Mouse (Mus musculus): ENCODE data around the gene Ddx39b.
A peak's percentile ranks its signal among the peaks of the same experiment; 100 is the strongest.

The Ddx39b gene

GRCm38 (mm10) chr17:35241305-35242014, at the start of gene Ddx39b:
Ddx39b (plus strand) TSS chr17:35241746.
- peak; percentile 99 for DNase-seq

GRCm38 (mm10) chr17:35192924-35193323, 48.6 kb upstream of the Ddx39b start:
- DNase-seq = no peak

GRCm38 (mm10) chr17:35193881-35194843, 47.4 kb upstream of the Ddx39b start, which contains the start of gene Ltb:
Ltb (plus strand) TSS chr17:35194439.
- DNase-seq = no peak

- DNase-seq = no peak
Observed at GRCm38 (mm10) chr17:35194844-35195630, 46.5 kb upstream of the Ddx39b start.

- DNase-seq = peak; percentile 83
Observed at GRCm38 (mm10) chr17:35195631-35196320, 45.8 kb upstream of the Ddx39b start.

GRCm38 (mm10) chr17:35196321-35196641, 45.3 kb upstream of the Ddx39b start:
- no peak for DNase-seq

GRCm38 (mm10) chr17:35197126-35197525, 44.4 kb upstream of the Ddx39b start:
- no peak for DNase-seq

- DNase-seq = no peak
Observed at GRCm38 (mm10) chr17:35198029-35198428, 43.5 kb upstream of the Ddx39b start.

- no peak for DNase-seq
Observed at GRCm38 (mm10) chr17:35198946-35199345, 42.6 kb upstream of the Ddx39b start.

- no peak for DNase-seq
Observed at GRCm38 (mm10) chr17:35200398-35200797, 41.1 kb upstream of the Ddx39b start.

GRCm38 (mm10) chr17:35201128-35201527, 40.4 kb upstream of the Ddx39b start:
- no peak for DNase-seq

- DNase-seq = no peak
Observed at GRCm38 (mm10) chr17:35201787-35202186, 39.8 kb upstream of the Ddx39b start, which contains the start of gene Tnf. Tnf (minus strand) TSS chr17:35202007.

- DNase-seq = no peak
Observed at GRCm38 (mm10) chr17:35202442-35202841, 39.1 kb upstream of the Ddx39b start.

- no peak for DNase-seq
Observed at GRCm38 (mm10) chr17:35204494-35205379, 36.8 kb upstream of the Ddx39b start, which contains the start of gene Lta. Lta (minus strand) TSS chr17:35205351.

GRCm38 (mm10) chr17:35205380-35205769, 36.2 kb upstream of the Ddx39b start:
- DNase-seq = no peak

- no peak for DNase-seq
Observed at GRCm38 (mm10) chr17:35209785-35210535, 31.6 kb upstream of the Ddx39b start.

GRCm38 (mm10) chr17:35210593-35210992, 31.0 kb upstream of the Ddx39b start:
- no peak for DNase-seq

- no peak for DNase-seq
Observed at GRCm38 (mm10) chr17:35213071-35213470, 28.5 kb upstream of the Ddx39b start.

- DNase-seq = no peak
Observed at GRCm38 (mm10) chr17:35218516-35219193, 22.9 kb upstream of the Ddx39b start.

GRCm38 (mm10) chr17:35219601-35220041, 21.9 kb upstream of the Ddx39b start:
- DNase-seq = no peak

Measured in right cerebral cortex, postnatal 25 days (tissue).